In genomic region chr7:108996156-108996555, GRCm38 (mm10) we compare ENCODE assay signal across 12 mouse cellular contexts. TPM values are rescaled to one million over a fixed set of nuclear protein-coding genes. Genes with fewer than 3 reads are reported as not detected.
DNase-seq lines count a peak whose midpoint lies in the region.
"Had no signal": no experiment of that assay in that cellular context is flagged by ENCODE, and none has a peak within 500 bp of the region (broad histone marks: within the 10 kb centered on the region; RNA-seq: fewer than 3 reads in every experiment).

No protein-coding gene starts in this region.

- DNase-seq in adrenal gland, postnatal 14 days, result peak; percentile 37
- DNase-seq in adrenal gland, postnatal 10 days, result no peak
- DNase-seq in adrenal gland, postnatal 36 days, result peak; percentile 36 to 60
- no peak for DNase-seq in adrenal gland, postnatal 4 days (ENCODE audit: low spot score in 2 of 2)
- no peak for DNase-seq in lung, postnatal 36 days
- DNase-seq: cerebellum, adult 11-12 months; cerebellum, adult 2 months; cerebellum, adult 9-10 months; cerebellum, postnatal 10 days; cerebellum, postnatal 25 days; forebrain, postnatal 0 days had no signal

RNA-seq across cellular contexts. Expression of gene Tub, which starts 46.0 kb away (rescaled TPM):
- total RNA-seq in adrenal gland, postnatal 14 days (2021), result 26.7 and 33.3 TPM in 2 replicates
- 10 to 100 TPM; 20.7 to 27.5 TPM for total RNA-seq in adrenal gland, postnatal 10 days (2021)
- total RNA-seq in adrenal gland, postnatal 36 days (2021), result 10 to 100 TPM; 21.1 to 38.1 TPM
- 10 to 100 TPM; 44.9 to 48.1 TPM for total RNA-seq in adrenal gland, postnatal 4 days (2021)
- total RNA-seq: MEL had no signal

Comparison
In these comparisons a context has a peak if more than half of its experiments do, and no peak if none do; other contexts are left out.
1. DNase-seq: peak in adrenal gland, postnatal 14 days (single experiment) and adrenal gland, postnatal 36 days (2 of 2); none in adrenal gland, postnatal 10 days (single experiment), adrenal gland, postnatal 4 days (0 of 2) and lung, postnatal 36 days (single experiment).